Mouse (Mus musculus) intestine, embryonic 14.5 days (tissue): ENCODE data around the gene Tbc1d13. TPM values are rescaled to one million over a fixed set of nuclear protein-coding genes. Genes with fewer than 3 reads are reported as not detected.

Source experiments
- ATAC-seq: fragments of 200-750 bp; cut with Nextera tagmentation; replicated peaks from 2 replicates; pipeline ENCODE4 v1.8.0; 2017; ENCODE audit warnings: low read depth, moderate number of reproducible peaks, moderate TSS enrichment, moderate library complexity; ENCODE audit not compliant: low FRiP score, low TSS enrichment
- DNase-seq: peaks from one replicate; pipeline ENCODE4 v3.0.0-alpha.2; 2018; ENCODE audit warnings: low spot score
- H3K27ac ChIP-seq: fragments of 300-500 bp; sonication (generic); 2 replicates; pipeline ENCODE4 v1.5.1; 2014; ENCODE audit warnings: low read depth, mild to moderate bottlenecking, control low read depth
- H3K27me3 ChIP-seq: fragments of 300-500 bp; sonication (generic); replicated peaks from 2 replicates; pipeline ENCODE4 v1.6.1; 2014; ENCODE audit warnings: low read length, control low read depth; ENCODE audit not compliant: control insufficient read depth, insufficient read depth
- H3K36me3 ChIP-seq: fragments of 300-500 bp; sonication (generic); 2 replicates; pipeline ENCODE4 v1.6.1; 2014; ENCODE audit warnings: low read length, control low read depth; ENCODE audit not compliant: control insufficient read depth, insufficient read depth
- H3K4me1 ChIP-seq: fragments of 300-500 bp; sonication (generic); replicated peaks from 2 replicates; pipeline ENCODE4 v1.6.1; 2014; ENCODE audit warnings: low read length, control low read depth, mixed read lengths; ENCODE audit not compliant: control insufficient read depth, insufficient read depth
- H3K4me2 ChIP-seq: fragments of 300-500 bp; sonication (generic); 2 replicates; pipeline ENCODE4 v1.6.1; 2014; ENCODE audit warnings: low read length
- H3K4me3 ChIP-seq: fragments of 300-500 bp; sonication (generic); 2 replicates; pipeline ENCODE4 v1.5.1; 2014; ENCODE audit warnings: low read depth, low read length, control low read depth, mixed read lengths
- H3K9ac ChIP-seq: fragments of 300-500 bp; sonication (generic); 2 replicates; pipeline ENCODE4 v1.6.1; 2014; ENCODE audit warnings: mild to moderate bottlenecking, low read length
- H3K9me3 ChIP-seq: fragments of 300-500 bp; sonication (generic); 2 replicates; pipeline ENCODE4 v1.6.1; 2016; ENCODE audit warnings: low read length, control low read depth; ENCODE audit not compliant: control insufficient read depth
- WGBS: fragments of 180-500 bp; shearing (Covaris S2); extraction: QIAGEN DNeasy Blood & Tissue Kit; methylation state at CpG from one replicate; pipeline ENCODE4 v1.1.7; 2014; 5-methylcytosine and 5-hydroxymethylcytosine counted together
- polyA plus RNA-seq: library from polyadenylated mRNA; unstranded; fragments of >200 nt; fragmentation: Nextera tagmentation; extraction: Ambion mirVana; gene quantifications from 2 replicates; pipeline ENCODE4 v1.2.1, GENCODE M21; 2014

Tbc1d13 gene
- polyA plus RNA-seq, 1 experiment from 2014 or later = 8.9 TPM

GRCm38 (mm10) chr2:30164340-30164932 is 30.9 kb downstream of the Tbc1d13 start:
- H3K27me3 ChIP-seq = no peaks in the 10 kb centered on the region
- H3K4me1 ChIP-seq = no peaks in the 10 kb centered on the region
- 0 out of 2 replicates have a peak, but pooled peaks cover 9% of the 10 kb centered on the region for H3K9me3 ChIP-seq
- H3K4me2 ChIP-seq = no peak overlapping the region
- H3K36me3 ChIP-seq = no peaks in the 10 kb centered on the region
- H3K9ac ChIP-seq = no peak overlapping the region
- H3K27ac ChIP-seq = no peak overlapping the region
- ATAC-seq (no peak), DNase-seq (no peak)
- WGBS = 44% methylated on average over 9 of the region's 9 CpGs
- no peak overlapping the region for H3K4me3 ChIP-seq

- ATAC-seq = no peak
- Histone ChIP-seq H3K27ac (no peak overlapping the region), H3K4me3 (no peak overlapping the region), H3K9ac (no peak overlapping the region), H3K4me2 (no peak overlapping the region), H3K36me3 (no peaks in the 10 kb centered on the region), H3K9me3 (0 out of 2 replicates have a peak, but pooled peaks cover 9% of the 10 kb centered on the region), H3K4me1 (no peaks in the 10 kb centered on the region), H3K27me3 (no peaks in the 10 kb centered on the region)
- DNase-seq = no peak
- 59% methylated on average over 4 of the region's 4 CpGs for whole genome bisulfite sequencing
Observed at GRCm38 (mm10) chr2:30166677-30167076, 33.1 kb downstream of the Tbc1d13 start.

GRCm38 (mm10) chr2:30171371-30171996 is 37.9 kb downstream of the Tbc1d13 start, which contains the start of gene Endog:
Endog (plus strand) TSS chr2:30171493.
- WGBS = under 1% methylated on average over 75 of the region's 75 CpGs
- peaks cover 41% of the 10 kb centered on the region for H3K36me3 ChIP-seq
- peak; percentile 82 for DNase-seq

DNA sequence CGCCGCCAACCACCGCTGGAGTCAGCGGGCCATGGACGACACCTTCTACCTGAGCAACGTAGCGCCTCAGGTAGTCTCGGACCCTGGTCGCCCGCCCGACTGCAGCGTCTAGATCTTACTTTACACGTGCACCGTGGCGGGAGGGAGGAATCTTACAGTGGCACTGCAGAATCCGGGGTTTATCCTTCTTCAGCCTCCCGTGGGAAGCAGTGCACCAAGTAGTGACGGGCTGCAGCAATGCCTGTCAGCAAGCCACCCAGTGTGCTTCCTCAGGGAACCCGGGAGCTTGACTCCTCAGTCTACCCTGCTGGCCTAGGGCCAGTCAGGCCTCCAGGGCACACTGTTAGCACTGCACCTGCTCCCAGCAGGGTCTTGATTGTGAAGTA is 38.4 kb downstream of the Tbc1d13 start:
- WGBS = under 1% methylated on average over 19 of the region's 19 CpGs
- H3K27ac ChIP-seq = peak overlapping the region; percentile 81; the same call in 1 of the 2 replicates
- peak overlapping the region; percentile 59 for H3K9ac ChIP-seq
- peaks cover 42% of the 10 kb centered on the region for H3K36me3 ChIP-seq
- DNase-seq = no peak
- H3K4me2 ChIP-seq = peak overlapping the region; percentile 78
- no peaks in the 10 kb centered on the region for H3K27me3 ChIP-seq
- no peaks in the 10 kb centered on the region; the same call in 1 of the 2 replicates for H3K4me1 ChIP-seq
- H3K9me3 ChIP-seq = 0 out of 2 replicates have a peak, but pooled peaks cover 5% of the 10 kb centered on the region
- ATAC-seq = peak; percentile 3; the same call in 1 of the 2 replicates
- H3K4me3 ChIP-seq = peak overlapping the region; percentile 54

More at GRCm38 (mm10) chr2:30171371-30171996, 37.9 kb downstream of the Tbc1d13 start, which contains the start of gene Endog:
- H3K4me2 ChIP-seq = peak within 1 kb of the TSS; percentile 78
- H3K9me3 ChIP-seq = 0 out of 2 replicates have a peak, but pooled peaks cover 10% of the 10 kb centered on the region
- H3K4me1 ChIP-seq = no peaks in the 10 kb centered on the region
- peak; percentile 92 for ATAC-seq
- H3K4me3 ChIP-seq = peak within 1 kb of the TSS; percentile 54
- no peaks in the 10 kb centered on the region for H3K27me3 ChIP-seq
- peak within 1 kb of the TSS; percentile 59 for H3K9ac ChIP-seq
- peak within 1 kb of the TSS; percentile 81 for H3K27ac ChIP-seq

DNA sequence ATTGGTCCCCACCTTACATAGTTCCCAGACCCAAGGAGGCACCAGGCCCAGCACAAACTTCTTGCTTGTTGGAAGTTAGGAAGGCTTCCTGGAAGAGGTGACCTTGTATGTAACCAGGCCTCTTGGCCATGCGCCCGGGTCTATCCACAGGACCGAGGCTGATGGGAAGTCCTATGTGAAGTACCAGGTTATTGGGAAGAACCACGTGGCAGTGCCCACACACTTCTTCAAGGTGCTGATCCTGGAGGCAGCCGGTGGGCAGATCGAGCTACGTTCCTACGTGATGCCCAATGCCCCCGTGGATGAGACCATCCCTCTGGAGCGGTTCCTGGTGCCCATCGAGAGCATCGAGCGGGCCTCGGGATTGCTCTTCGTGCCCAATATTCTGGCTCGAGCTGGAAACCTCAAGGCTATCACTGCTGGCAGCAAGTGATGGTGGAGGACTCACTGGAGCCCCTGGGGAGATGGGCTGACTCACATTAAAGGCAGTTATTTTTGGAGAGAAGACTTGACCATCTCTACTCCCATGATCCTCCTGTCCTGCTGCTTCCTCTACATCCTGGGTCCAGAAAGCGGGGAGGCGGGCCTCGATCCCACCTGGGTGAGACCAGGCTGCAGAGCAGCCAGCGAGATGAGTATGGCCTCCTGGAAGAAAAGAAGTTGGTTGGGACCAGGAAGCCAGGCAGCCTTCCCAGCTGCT is 40.1 kb downstream of the Tbc1d13 start:
- Histone ChIP-seq H3K36me3 (peaks cover 42% of the 10 kb centered on the region), H3K27ac (no peak overlapping the region), H3K4me3 (no peak overlapping the region), H3K27me3 (no peaks in the 10 kb centered on the region), H3K9me3 (0 out of 2 replicates have a peak, but pooled peaks cover 3% of the 10 kb centered on the region), H3K4me2 (no peak overlapping the region), H3K4me1 (peaks cover 8% of the 10 kb centered on the region), H3K9ac (no peak overlapping the region)
- ATAC-seq = no peak
- WGBS = 95% methylated on average over 20 of the region's 20 CpGs
- DNase-seq = no peak

DNA sequence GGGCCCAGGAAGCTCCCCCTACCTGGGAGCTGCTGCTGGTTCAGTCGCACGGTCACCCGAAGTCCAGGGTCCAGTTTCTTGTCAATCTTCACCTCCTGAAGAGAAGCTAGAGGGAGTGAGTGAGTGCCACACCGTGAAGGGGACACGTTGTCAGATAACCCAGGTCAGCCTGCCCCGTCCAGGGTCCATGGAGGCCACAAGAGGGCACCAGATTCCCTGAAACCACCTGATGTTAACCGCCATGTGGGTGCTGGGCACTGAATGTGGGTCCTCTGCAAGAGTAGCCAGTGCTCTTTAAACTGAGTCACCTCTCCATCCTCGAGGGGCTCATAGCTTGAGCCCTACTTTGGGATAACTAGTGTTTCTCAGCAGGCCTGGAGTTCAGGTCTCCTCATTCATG is 42.4 kb downstream of the Tbc1d13 start:
- DNase-seq (no peak), ATAC-seq (no peak)
- H3K27ac ChIP-seq = no peak overlapping the region
- no peak overlapping the region for H3K4me3 ChIP-seq
- no peak overlapping the region for H3K9ac ChIP-seq
- peaks cover 8% of the 10 kb centered on the region for H3K4me1 ChIP-seq
- no peak overlapping the region for H3K4me2 ChIP-seq
- 0 out of 2 replicates have a peak, but pooled peaks cover 3% of the 10 kb centered on the region for H3K9me3 ChIP-seq
- 91% methylated on average over 8 of the region's 8 CpGs for WGBS
- peaks cover 42% of the 10 kb centered on the region for H3K36me3 ChIP-seq
- H3K27me3 ChIP-seq = no peaks in the 10 kb centered on the region

GRCm38 (mm10) chr2:30176561-30176960 is 43.0 kb downstream of the Tbc1d13 start:
- Histone ChIP-seq H3K9ac (no peak overlapping the region), H3K9me3 (0 out of 2 replicates have a peak, but pooled peaks cover 3% of the 10 kb centered on the region), H3K36me3 (peaks cover 42% of the 10 kb centered on the region), H3K4me3 (no peak overlapping the region), H3K4me1 (peaks cover 8% of the 10 kb centered on the region), H3K27me3 (no peaks in the 10 kb centered on the region), H3K27ac (no peak overlapping the region), H3K4me2 (no peak overlapping the region)
- 92% methylated on average over 2 of the region's 2 CpGs for WGBS
- ATAC-seq (no peak), DNase-seq (no peak)
